ENCODE assay signal across 14 mouse cellular contexts in genomic region chr11:82618457-82618856, GRCm38 (mm10).
DNase-seq lines count a peak whose midpoint lies in the region; ATAC-seq and TF ChIP-seq lines count a peak whose summit lies in the region.
"Had no signal": no experiment of that assay in that cellular context is flagged by ENCODE, and none has a peak within 500 bp of the region (broad histone marks: within the 10 kb centered on the region; RNA-seq: fewer than 3 reads in every experiment).

No protein-coding gene starts in this region.

- no peak for TF ChIP-seq POLR2A in liver, adult 2 months (IDR thresholded peaks at IDR 0.05; ENCODE audit: extremely low read depth, insufficient read depth, low read length)

- 0 out of 2 replicates have a peak, but pooled peaks cover 3% of the 10 kb centered on the region for H3K27me3 ChIP-seq in liver, adult 2 months (ENCODE audit: control insufficient read depth, insufficient read depth, low read length)
- peaks cover 28% of the 10 kb centered on the region for H3K27me3 ChIP-seq in liver, embryonic 12.5 days (replicated peaks)
- peaks cover 14% of the 10 kb centered on the region for H3K27me3 ChIP-seq in embryonic facial prominence, embryonic 12.5 days
- no peaks in the 10 kb centered on the region for H3K27me3 ChIP-seq in forebrain, embryonic 14.5 days (replicated peaks; ENCODE audit: control insufficient read depth, insufficient read depth, low read length)
- no peaks in the 10 kb centered on the region for H3K27me3 ChIP-seq in midbrain, embryonic 16.5 days (ENCODE audit: control insufficient read depth, insufficient read depth, low read depth, low read length)

- DNase-seq in liver, adult 2 months (ENCODE audit: extremely low read depth, low read depth, low spot score) = peak; percentile 14
- peak; percentile 51 for DNase-seq in forebrain, embryonic 14.5 days (ENCODE audit: low spot score)
- no peak for DNase-seq in adrenal gland, postnatal 25 days
- no peak for DNase-seq in right cerebral cortex, postnatal 25 days
- DNase-seq: adrenal gland, adult 2 months; cerebellum, adult 11-12 months; liver, embryonic 13.5 days; right cerebral cortex, postnatal 14 days had no signal

- no peaks in the 10 kb centered on the region for H3K9me3 ChIP-seq in liver, embryonic 12.5 days (replicated peaks)
- no peaks in the 10 kb centered on the region for H3K9me3 ChIP-seq in embryonic facial prominence, embryonic 12.5 days
- H3K9me3 ChIP-seq in forebrain, embryonic 14.5 days (replicated peaks; ENCODE audit: control insufficient read depth, low read length) = no peaks in the 10 kb centered on the region
- no peaks in the 10 kb centered on the region for H3K9me3 ChIP-seq in midbrain, embryonic 16.5 days (replicated peaks; ENCODE audit: control insufficient read depth, low read length, poor library complexity, severe bottlenecking)
- H3K9me3 ChIP-seq: heart, embryonic 10.5 days; liver, embryonic 13.5 days had no signal

- peaks cover 4% of the 10 kb centered on the region; the same call in 1 of the 2 replicates for H3K4me1 ChIP-seq in liver, adult 2 months (ENCODE audit: control insufficient read depth, insufficient read depth, low read length)
- no peaks in the 10 kb centered on the region for H3K4me1 ChIP-seq in liver, embryonic 12.5 days
- H3K4me1 ChIP-seq in embryonic facial prominence, embryonic 12.5 days = no peaks in the 10 kb centered on the region
- peaks cover 3% of the 10 kb centered on the region; the same call in 1 of the 2 replicates for H3K4me1 ChIP-seq in forebrain, embryonic 14.5 days (ENCODE audit: control insufficient read depth, insufficient read depth, low read length)
- H3K4me1 ChIP-seq in midbrain, embryonic 16.5 days (ENCODE audit: control insufficient read depth, insufficient read depth, low read length) = peaks cover 21% of the 10 kb centered on the region
- H3K4me1 ChIP-seq: heart, embryonic 10.5 days; liver, embryonic 13.5 days had no signal

- H3K4me2 ChIP-seq in liver, embryonic 12.5 days = no peak overlapping the region
- peak overlapping the region; percentile 6; the same call in 1 of the 2 replicates for H3K4me2 ChIP-seq in embryonic facial prominence, embryonic 12.5 days (replicated peaks)
- no peak overlapping the region for H3K4me2 ChIP-seq in forebrain, embryonic 14.5 days (ENCODE audit: low read length)
- peak overlapping the region; percentile 33; the same call in 1 of the 2 replicates for H3K4me2 ChIP-seq in midbrain, embryonic 16.5 days (ENCODE audit: low read length)
- H3K4me2 ChIP-seq: liver, embryonic 13.5 days had no signal

- no peak overlapping the region; the same call in 1 of the 2 replicates for H3K9ac ChIP-seq in liver, adult 2 months (ENCODE audit: low read depth, low read length)
- no peak overlapping the region for H3K9ac ChIP-seq in liver, embryonic 12.5 days
- no peak overlapping the region for H3K9ac ChIP-seq in embryonic facial prominence, embryonic 12.5 days
- no peak overlapping the region for H3K9ac ChIP-seq in forebrain, embryonic 14.5 days (ENCODE audit: low read length)
- H3K9ac ChIP-seq in midbrain, embryonic 16.5 days (ENCODE audit: low read depth, low read length) = no peak overlapping the region
- H3K9ac ChIP-seq: liver, embryonic 13.5 days had no signal

- WGBS in liver, adult 2 months = 5% methylated on average over 9 of the region's 9 CpGs
- WGBS in liver, embryonic 12.5 days (ENCODE audit: insufficient replicate concordance) = 7% methylated on average over 9 of the region's 9 CpGs
- WGBS in embryonic facial prominence, embryonic 12.5 days = 2% methylated on average over 9 of the region's 9 CpGs
- WGBS in forebrain, embryonic 14.5 days = 2% methylated on average over 9 of the region's 9 CpGs
- under 1% methylated on average over 9 of the region's 9 CpGs for WGBS in midbrain, embryonic 16.5 days

- H3K27ac ChIP-seq in liver, adult 2 months (replicated peaks; ENCODE audit: insufficient read depth, low read depth, low read length) = no peak overlapping the region
- H3K27ac ChIP-seq in liver, embryonic 12.5 days = no peak overlapping the region
- H3K27ac ChIP-seq in embryonic facial prominence, embryonic 12.5 days = no peak overlapping the region
- no peak overlapping the region for H3K27ac ChIP-seq in forebrain, embryonic 14.5 days (ENCODE audit: low read depth, low read length)
- no peak overlapping the region; the same call in 1 of the 2 replicates for H3K27ac ChIP-seq in midbrain, embryonic 16.5 days (ENCODE audit: low read length)
- H3K27ac ChIP-seq: heart, embryonic 10.5 days; liver, embryonic 13.5 days had no signal

- H3K36me3 ChIP-seq in liver, adult 2 months (ENCODE audit: control insufficient read depth, insufficient read depth, low read length) = no peaks in the 10 kb centered on the region
- H3K36me3 ChIP-seq in liver, embryonic 12.5 days = no peaks in the 10 kb centered on the region
- H3K36me3 ChIP-seq in embryonic facial prominence, embryonic 12.5 days = no peaks in the 10 kb centered on the region
- no peaks in the 10 kb centered on the region for H3K36me3 ChIP-seq in forebrain, embryonic 14.5 days (ENCODE audit: control insufficient read depth, insufficient read depth, low read length)
- H3K36me3 ChIP-seq in midbrain, embryonic 16.5 days (ENCODE audit: control insufficient read depth, insufficient read depth, low read length) = no peaks in the 10 kb centered on the region
- H3K36me3 ChIP-seq: G1E; heart, embryonic 10.5 days; liver, embryonic 13.5 days had no signal

- no peak for ATAC-seq in liver, embryonic 12.5 days
- ATAC-seq in embryonic facial prominence, embryonic 12.5 days (ENCODE audit: insufficient number of reproducible peaks, insufficient read depth, low FRiP score, low TSS enrichment) = no peak
- ATAC-seq in forebrain, embryonic 14.5 days = no peak
- peak; percentile 59 for ATAC-seq in midbrain, embryonic 16.5 days
- ATAC-seq: intestine, embryonic 16.5 days had no signal

- H3K79me2 ChIP-seq in liver, adult 2 months (ENCODE audit: control insufficient read depth, insufficient read depth, low read length) = no peaks in the 10 kb centered on the region

- TF ChIP-seq CTCF in liver, adult 2 months (IDR thresholded peaks at IDR 0.05; ENCODE audit: low read depth, low read length) = no peak

- 0 out of 2 replicates have a peak overlapping the region, but pooled peaks have one; percentile 5 for H3K4me3 ChIP-seq in liver, adult 2 months (ENCODE audit: insufficient read depth, low read depth, low read length)
- H3K4me3 ChIP-seq in liver, embryonic 12.5 days = no peak overlapping the region
- H3K4me3 ChIP-seq in embryonic facial prominence, embryonic 12.5 days = no peak overlapping the region
- H3K4me3 ChIP-seq in forebrain, embryonic 14.5 days (ENCODE audit: low read depth, low read length) = no peak overlapping the region
- H3K4me3 ChIP-seq in midbrain, embryonic 16.5 days (ENCODE audit: low read depth, low read length) = no peak overlapping the region
- H3K4me3 ChIP-seq: heart, embryonic 10.5 days; liver, embryonic 13.5 days had no signal

Comparison
In these comparisons a context has a peak if more than half of its experiments do, and no peak if none do; other contexts are left out.
1. DNase-seq: peak in liver, adult 2 months (single experiment) and forebrain, embryonic 14.5 days (single experiment); none in adrenal gland, postnatal 25 days (single experiment) and right cerebral cortex, postnatal 25 days (single experiment).
2. H3K4me2 ChIP-seq: peak in embryonic facial prominence, embryonic 12.5 days (single experiment) and midbrain, embryonic 16.5 days (single experiment); none in liver, embryonic 12.5 days (single experiment) and forebrain, embryonic 14.5 days (single experiment).